Mouse (Mus musculus) CH12.LX (cell line): ENCODE data around the gene T.

Source experiments
- CTCF ChIP-seq, 2 experiments: IDR thresholded peaks in 1 of 2; conservative IDR thresholded peaks in 1 of 2; 2 replicates each; pipeline ENCODE4 v1.5.1; 2011 to 2012; ENCODE audit warnings: low read depth in 2 of 2, low read length in 2 of 2, improper control_type of control experiment in 1 of 2, inconsistent platforms in 1 of 2, mild to moderate bottlenecking in 1 of 2, moderate library complexity in 1 of 2
- HCFC1 ChIP-seq: IDR thresholded peaks from 2 replicates; pipeline ENCODE4 v1.6.1; 2012; ENCODE audit warnings: low read depth, mild to moderate bottlenecking, inconsistent platforms, low read length, improper control_type of control experiment
- JUN ChIP-seq: IDR thresholded peaks from 2 replicates; pipeline ENCODE4 v1.6.1; 2011; ENCODE audit warnings: low read depth, mild to moderate bottlenecking, low read length, improper control_type of control experiment, moderate library complexity; ENCODE audit not compliant: insufficient read depth
- MAX ChIP-seq: IDR thresholded peaks from 2 replicates; pipeline ENCODE4 v1.6.1; 2011; ENCODE audit warnings: low read length, improper control_type of control experiment
- POLR2A ChIP-seq: IDR thresholded peaks from 2 replicates; pipeline ENCODE4 v1.6.1; 2011; ENCODE audit warnings: low read depth, mild to moderate bottlenecking, improper control_type of control experiment, low read length
- SMC3 ChIP-seq: IDR thresholded peaks from 2 replicates; pipeline ENCODE4 v1.6.1; 2011; ENCODE audit warnings: low read depth, low read length, improper control_type of control experiment
- TBP ChIP-seq: conservative IDR thresholded peaks from 2 replicates; pipeline ENCODE4 v1.6.1; 2011; ENCODE audit warnings: low read depth, low read length, improper control_type of control experiment
- TCF12 ChIP-seq: IDR thresholded peaks from 2 replicates; pipeline ENCODE4 v1.6.1; 2014; ENCODE audit warnings: low read depth, mild to moderate bottlenecking, inconsistent platforms, low read length, improper control_type of control experiment
- USF1 ChIP-seq: IDR thresholded peaks from 2 replicates; pipeline ENCODE4 v1.6.1; 2014; ENCODE audit warnings: low read depth, mild to moderate bottlenecking, inconsistent platforms, low read length, improper control_type of control experiment
- ZC3H11A ChIP-seq: IDR thresholded peaks from 2 replicates; pipeline ENCODE4 v1.6.1; 2012; ENCODE audit warnings: low read depth, mild to moderate bottlenecking, inconsistent platforms, low read length, improper control_type of control experiment

- TF ChIP-seq POLR2A: no peak
- TF ChIP-seq CTCF (conservative IDR thresholded peaks at IDR 0.05 in 1 of 2, IDR thresholded peaks at IDR 0.05 in 1 of 2; ENCODE audit: low read depth in 2 of 2, low read length in 2 of 2): peak; percentile 72 to 86
- peak; percentile 70 for TF ChIP-seq SMC3
- no peak; the same call in 1 of the 2 replicates for TF ChIP-seq MAX
- TF ChIP-seq TBP: no peak
- no peak for TF ChIP-seq TCF12
- TF ChIP-seq JUN: no peak
- no peak for TF ChIP-seq HCFC1
- TF ChIP-seq ZC3H11A: no peak
- no peak for TF ChIP-seq USF1
These were observed 29.4 kb downstream of the T start for GRCm38 (mm10) chr17:8463482-8464128.
